Mouse (Mus musculus) MEL (cell line): Measurements from ENCODE around the gene Dpyd. TPM values are rescaled to one million over a fixed set of nuclear protein-coding genes. Genes with fewer than 3 reads are reported as not detected.

ENCODE experiments used
- DNase-seq: peaks from one replicate; pipeline ENCODE4 v3.0.0; 2011; ENCODE audit warnings: low read depth, low spot score
- H3K27ac ChIP-seq: 2 replicates; pipeline ENCODE4 v1.5.1; 2012; ENCODE audit warnings: low read depth, mild to moderate bottlenecking, control low read depth, low read length, moderate library complexity; ENCODE audit not compliant: control insufficient read depth
- H3K27me3 ChIP-seq, 2 experiments: fragments of 150-350 bp in 1 of 2; sonication (generic) in 1 of 2; 2 replicates each; pipeline ENCODE4 v1.6.1; 2012; ENCODE audit warnings: low read length in 2 of 2, mild to moderate bottlenecking in 2 of 2, improper control_type of control experiment in 1 of 2, moderate library complexity in 1 of 2; ENCODE audit not compliant: insufficient read depth in 2 of 2, control insufficient read depth in 1 of 2
- H3K36me3 ChIP-seq, 2 experiments: 2 replicates each; pipeline ENCODE4 v1.6.1; 2012 to 2014; ENCODE audit warnings: low read length in 2 of 2, improper control_type of control experiment in 1 of 2, inconsistent platforms in 1 of 2, mild to moderate bottlenecking in 1 of 2; ENCODE audit not compliant: insufficient read depth in 2 of 2, control insufficient read depth in 1 of 2
- H3K4me1 ChIP-seq, 2 experiments: fragments of 150-350 bp in 1 of 2; sonication (generic) in 1 of 2; 2 replicates each; pipeline ENCODE4 v1.6.1; 2012; ENCODE audit warnings: low read length in 2 of 2, improper control_type of control experiment in 1 of 2, mild to moderate bottlenecking in 1 of 2; ENCODE audit not compliant: insufficient read depth in 2 of 2, control insufficient read depth in 1 of 2
- H3K4me3 ChIP-seq, 2 experiments: fragments of 150-350 bp in 1 of 2; sonication (generic) in 1 of 2; 2 replicates each; pipeline ENCODE4 v1.5.1; 2012; ENCODE audit warnings: low read depth in 2 of 2, low read length in 2 of 2, mild to moderate bottlenecking in 2 of 2, moderate library complexity in 2 of 2, control low read depth in 1 of 2, improper control_type of control experiment in 1 of 2; ENCODE audit not compliant: control insufficient read depth in 1 of 2, insufficient read depth in 1 of 2
- H3K79me2 ChIP-seq: 2 replicates; pipeline ENCODE4 v1.6.1; 2012; ENCODE audit warnings: mild to moderate bottlenecking, low read length, moderate library complexity; ENCODE audit not compliant: control insufficient read depth, poor library complexity, insufficient read depth
- H3K9ac ChIP-seq: 2 replicates; pipeline ENCODE4 v1.6.1; 2012; ENCODE audit warnings: low read depth, mild to moderate bottlenecking, control low read depth, low read length, moderate library complexity; ENCODE audit not compliant: control insufficient read depth, poor library complexity, severe bottlenecking
- H3K9me3 ChIP-seq: fragments of 150-350 bp; sonication (generic); replicated peaks from 2 replicates; pipeline ENCODE4 v1.6.1; 2012; ENCODE audit warnings: mild to moderate bottlenecking, low read length, improper control_type of control experiment, moderate library complexity; ENCODE audit not compliant: insufficient read depth
- BHLHE40 ChIP-seq: IDR thresholded peaks from 2 replicates; pipeline ENCODE4 v1.6.1; 2012; ENCODE audit warnings: low read depth, mild to moderate bottlenecking, inconsistent platforms, low read length, improper control_type of control experiment, borderline replicate concordance
- CHD1 ChIP-seq: IDR thresholded peaks from 2 replicates; pipeline ENCODE4 v1.6.1; 2012; ENCODE audit warnings: low read depth, mild to moderate bottlenecking, inconsistent platforms, low read length, improper control_type of control experiment
- ELF1 ChIP-seq: IDR thresholded peaks from 2 replicates; pipeline ENCODE4 v1.6.1; 2014; ENCODE audit warnings: low read depth, mild to moderate bottlenecking, inconsistent platforms, low read length, improper control_type of control experiment, moderate library complexity
- EP300 ChIP-seq, 2 experiments: IDR thresholded peaks; 2 replicates each; pipeline ENCODE4 v1.6.1; 2011; ENCODE audit warnings: improper control_type of control experiment in 2 of 2, low read length in 2 of 2, low read depth in 1 of 2, mild to moderate bottlenecking in 1 of 2
- GATA1 ChIP-seq: IDR thresholded peaks from 2 replicates; pipeline ENCODE4 v1.6.1; 2011; ENCODE audit warnings: low read depth, low read length, improper control_type of control experiment
- JUND ChIP-seq: IDR thresholded peaks from 2 replicates; pipeline ENCODE4 v1.6.1; 2011; ENCODE audit warnings: low read depth, mild to moderate bottlenecking, improper control_type of control experiment, low read length
- KAT2A ChIP-seq: conservative IDR thresholded peaks from 2 replicates; pipeline ENCODE4 v1.6.1; 2012; ENCODE audit warnings: low read depth, low read length, improper control_type of control experiment, inconsistent platforms
- MAFK ChIP-seq: IDR thresholded peaks from 2 replicates; pipeline ENCODE4 v1.6.1; 2011; ENCODE audit warnings: low read depth, mild to moderate bottlenecking, low read length, improper control_type of control experiment, borderline replicate concordance
- MAX ChIP-seq: IDR thresholded peaks from 2 replicates; pipeline ENCODE4 v1.6.1; 2011; ENCODE audit warnings: low read length, improper control_type of control experiment
- MAZ ChIP-seq: IDR thresholded peaks from 2 replicates; pipeline ENCODE4 v1.6.1; 2012; ENCODE audit warnings: low read depth, mild to moderate bottlenecking, inconsistent platforms, low read length, improper control_type of control experiment
- MXI1 ChIP-seq: IDR thresholded peaks from 2 replicates; pipeline ENCODE4 v1.6.1; 2011; ENCODE audit warnings: mild to moderate bottlenecking, low read depth, low read length, improper control_type of control experiment
- MYB ChIP-seq: IDR thresholded peaks from 2 replicates; pipeline ENCODE4 v1.6.1; 2011; ENCODE audit warnings: mild to moderate bottlenecking, low read depth, low read length, improper control_type of control experiment
- MYC ChIP-seq: IDR thresholded peaks from 2 replicates; pipeline ENCODE4 v1.6.1; 2011; ENCODE audit warnings: low read depth, mild to moderate bottlenecking, low read length, improper control_type of control experiment, moderate library complexity
- NELFE ChIP-seq: IDR thresholded peaks from 2 replicates; pipeline ENCODE4 v1.6.1; 2011; ENCODE audit warnings: low read depth, low read length, improper control_type of control experiment
- NRF1 ChIP-seq: IDR thresholded peaks from 2 replicates; pipeline ENCODE4 v1.6.1; 2014; ENCODE audit warnings: low read depth, mild to moderate bottlenecking, inconsistent platforms, low read length, improper control_type of control experiment, moderate library complexity; ENCODE audit not compliant: poor library complexity, insufficient read depth, severe bottlenecking
- POLR2AphosphoS2 ChIP-seq: IDR thresholded peaks from 2 replicates; pipeline ENCODE4 v1.6.1; 2011; ENCODE audit warnings: low read length, improper control_type of control experiment
- POLR2AphosphoS5 ChIP-seq: IDR thresholded peaks from 2 replicates; pipeline ENCODE4 v1.6.1; 2012; ENCODE audit warnings: low read depth, borderline replicate concordance, mild to moderate bottlenecking, inconsistent platforms, low read length, moderate library complexity, mixed read lengths
- RCOR1 ChIP-seq: IDR thresholded peaks from 2 replicates; pipeline ENCODE4 v1.6.1; 2012; ENCODE audit warnings: low read depth, mild to moderate bottlenecking, inconsistent platforms, low read length, improper control_type of control experiment
- SIN3A ChIP-seq: IDR thresholded peaks from 2 replicates; pipeline ENCODE4 v1.6.1; 2012; ENCODE audit warnings: low read length, improper control_type of control experiment, inconsistent platforms
- SMC3 ChIP-seq: IDR thresholded peaks from 2 replicates; pipeline ENCODE4 v1.6.1; 2011; ENCODE audit warnings: low read depth, low read length, improper control_type of control experiment
- USF1 ChIP-seq: IDR thresholded peaks from 2 replicates; pipeline ENCODE4 v1.6.1; 2014; ENCODE audit warnings: low read depth, mild to moderate bottlenecking, inconsistent platforms, low read length, improper control_type of control experiment, moderate library complexity
- ZMIZ1 ChIP-seq: IDR thresholded peaks from 2 replicates; pipeline ENCODE4 v1.6.1; 2012; ENCODE audit warnings: low read depth, mild to moderate bottlenecking, inconsistent platforms, low read length, improper control_type of control experiment, moderate library complexity
- polyA plus RNA-seq, 2 experiments: library from polyadenylated mRNA; stranded (reverse) in 1 of 2; unstranded in 1 of 2; fragments of >175 nt in 1 of 2; fragments of >200 nt in 1 of 2; gene quantifications; 2 replicates each; pipeline versions ENCODE4 v1.2.1 to v1.2.4; 2012; ENCODE audit warnings: low replicate concordance in 2 of 2, low read depth in 1 of 2; ENCODE audit not compliant: insufficient read length in 2 of 2, insufficient read depth in 1 of 2, missing spikeins in 1 of 2
- total RNA-seq: library from RNA; depleted of rRNA; stranded (reverse); fragments of 300-350 nt; gene quantifications from 2 replicates; pipeline ENCODE4 v1.2.3, GENCODE M21; 2012

The Dpyd gene
- total and polyA plus RNA-seq, 3 experiments, result not detected

- no peaks in the 10 kb centered on the region for H3K9me3 ChIP-seq
- no peak overlapping the region for H3K9ac ChIP-seq
- TF ChIP-seq MYB, result no peak
- TF ChIP-seq JUND, result no peak
- TF ChIP-seq GATA1, result no peak
- TF ChIP-seq MAFK, result no peak
- TF ChIP-seq MYC, result no peak
- TF ChIP-seq SMC3, result no peak
- TF ChIP-seq POLR2AphosphoS5, result no peak
- no peak for TF ChIP-seq ZMIZ1
- no peak for TF ChIP-seq SIN3A
- TF ChIP-seq NRF1, result no peak
- TF ChIP-seq NELFE, result no peak
- no peak for TF ChIP-seq RCOR1
- no peaks in the 10 kb centered on the region for H3K36me3 ChIP-seq
- DNase-seq, result no peak
- H3K4me1 ChIP-seq, result no peaks in the 10 kb centered on the region
- H3K4me3 ChIP-seq, result no peak overlapping the region
- H3K27me3 ChIP-seq, result no peaks in the 10 kb centered on the region
- H3K79me2 ChIP-seq, result no peaks in the 10 kb centered on the region
- no peak overlapping the region for H3K27ac ChIP-seq
Observed at GRCm38 (mm10) chr3:118646024-118646570, 84.2 kb downstream of the Dpyd start.

GRCm38 (mm10) chr3:118663987-118664692, 102.2 kb downstream of the Dpyd start:
- Histone ChIP-seq H3K9me3 (no peaks in the 10 kb centered on the region), H3K27me3 (no peaks in the 10 kb centered on the region), H3K79me2 (no peaks in the 10 kb centered on the region), H3K4me1 (no peaks in the 10 kb centered on the region), H3K9ac (no peak overlapping the region), H3K27ac (no peak overlapping the region), H3K4me3 (no peak overlapping the region), H3K36me3 (no peaks in the 10 kb centered on the region)
- no peak for DNase-seq
- TF ChIP-seq CHD1 (no peak), MAFK (no peak), BHLHE40 (no peak), ELF1 (no peak), MXI1 (no peak), NELFE (no peak), POLR2AphosphoS2 (no peak), EP300 (IDR thresholded peaks at IDR 0.05; ENCODE audit: low read depth in 1 of 2, low read length in 2 of 2) (no peak), USF1 (no peak), ZMIZ1 (no peak), POLR2AphosphoS5 (no peak), MAX (no peak), MYC (no peak), KAT2A (no peak), MAZ (no peak), NRF1 (no peak)
